Mouse (Mus musculus) midbrain, embryonic 12.5 days (tissue): Measurements from ENCODE around the gene Dgkb. TPM values are rescaled to one million over a fixed set of nuclear protein-coding genes. Genes with fewer than 3 reads are reported as not detected.

Source experiments
- ATAC-seq: fragments of 200-750 bp; cut with Nextera tagmentation; 2 replicates; pipeline ENCODE4 v1.8.0; 2017; ENCODE audit warnings: low read depth, moderate TSS enrichment, moderate library complexity; ENCODE audit not compliant: low FRiP score
- H3K27ac ChIP-seq: fragments of 300-500 bp; sonication (generic); replicated peaks from 2 replicates; pipeline ENCODE4 v1.5.1; 2016; ENCODE audit warnings: mild to moderate bottlenecking
- H3K27me3 ChIP-seq: fragments of 300-500 bp; sonication (generic); 2 replicates; pipeline ENCODE4 v1.6.1; 2016; ENCODE audit warnings: mild to moderate bottlenecking
- H3K36me3 ChIP-seq: fragments of 300-500 bp; sonication (generic); 2 replicates; pipeline ENCODE4 v1.6.1; 2016
- H3K4me1 ChIP-seq: fragments of 300-500 bp; sonication (generic); 2 replicates; pipeline ENCODE4 v1.6.1; 2016
- H3K4me2 ChIP-seq: fragments of 300-500 bp; sonication (generic); replicated peaks from 2 replicates; pipeline ENCODE4 v1.6.1; 2016; ENCODE audit warnings: mild to moderate bottlenecking, moderate library complexity
- H3K4me3 ChIP-seq: fragments of 300-500 bp; sonication (generic); 2 replicates; pipeline ENCODE4 v1.5.1; 2016; ENCODE audit warnings: mild to moderate bottlenecking
- H3K9ac ChIP-seq: fragments of 300-500 bp; sonication (generic); replicated peaks from 2 replicates; pipeline ENCODE4 v1.6.1; 2016; ENCODE audit warnings: mild to moderate bottlenecking, moderate library complexity
- H3K9me3 ChIP-seq: fragments of 300-500 bp; sonication (generic); 2 replicates; pipeline ENCODE4 v1.6.1; 2016; ENCODE audit warnings: mild to moderate bottlenecking
- WGBS: fragments of 180-500 bp; shearing (Covaris S2); methylation state at CpG from one replicate; pipeline ENCODE4 v1.1.7; 2016; 5-methylcytosine and 5-hydroxymethylcytosine counted together
- polyA plus RNA-seq: library from polyadenylated mRNA; unstranded; fragments of >200 nt; fragmentation: Nextera tagmentation; extraction: Ambion mirVana; gene quantifications from 2 replicates; pipeline ENCODE4 v1.2.1, GENCODE M21; 2016

The Dgkb gene
- polyA plus RNA-seq, 1 experiment from 2014 or later: 1.3 TPM

- Histone ChIP-seq H3K4me1 (peaks cover 11% of the 10 kb centered on the region), H3K4me2 (0 out of 2 replicates have a peak overlapping the region, but pooled peaks have one; percentile 2), H3K36me3 (no peaks in the 10 kb centered on the region), H3K9me3 (no peaks in the 10 kb centered on the region), H3K4me3 (no peak overlapping the region), H3K27ac (0 out of 2 replicates have a peak overlapping the region, but pooled peaks have one; percentile 25), H3K27me3 (no peaks in the 10 kb centered on the region), H3K9ac (no peak overlapping the region)
- WGBS: 70% methylated on average over 3 of the region's 3 CpGs
- peak; percentile 39; the same call in 1 of the 2 replicates for ATAC-seq
Measured at GRCm38 (mm10) chr12:38304245-38304644, 486.7 kb downstream of the Dgkb start.

DNA sequence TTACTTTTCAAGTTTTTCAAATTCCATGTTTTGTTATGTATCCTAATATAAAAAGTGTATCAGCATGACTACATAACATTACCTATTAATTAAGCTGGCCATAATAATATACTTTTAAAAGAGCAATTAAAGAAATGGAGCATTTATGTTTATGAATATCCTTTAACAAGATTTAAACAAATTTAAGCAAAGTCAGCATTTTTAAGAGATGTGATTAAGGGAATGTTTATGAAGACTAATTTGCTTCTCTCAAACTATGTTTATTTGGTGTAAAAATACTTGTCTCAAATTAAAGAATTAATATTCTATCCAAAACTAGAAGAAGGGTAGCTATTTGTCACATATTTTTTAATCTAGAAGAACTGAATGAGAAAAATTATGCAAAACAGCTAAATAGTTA lies 492.4 kb downstream of the Dgkb start:
- Histone ChIP-seq H3K27me3 (no peaks in the 10 kb centered on the region), H3K27ac (no peak overlapping the region), H3K4me2 (no peak overlapping the region), H3K4me3 (no peak overlapping the region), H3K9me3 (no peaks in the 10 kb centered on the region), H3K36me3 (no peaks in the 10 kb centered on the region), H3K9ac (no peak overlapping the region), H3K4me1 (no peaks in the 10 kb centered on the region)
- ATAC-seq: no peak

GRCm38 (mm10) chr12:38327729-38328271 lies 510.3 kb downstream of the Dgkb start:
- Histone ChIP-seq H3K9ac (no peak overlapping the region), H3K27me3 (no peaks in the 10 kb centered on the region), H3K4me3 (no peak overlapping the region), H3K36me3 (no peaks in the 10 kb centered on the region), H3K27ac (no peak overlapping the region), H3K9me3 (no peaks in the 10 kb centered on the region), H3K4me2 (no peak overlapping the region), H3K4me1 (peaks cover 6% of the 10 kb centered on the region)
- ATAC-seq: no peak
- WGBS: 33% methylated on average over 1 of the region's 1 CpGs

GRCm38 (mm10) chr12:38328779-38329178 lies 511.3 kb downstream of the Dgkb start:
- H3K27ac ChIP-seq: no peak overlapping the region
- no peaks in the 10 kb centered on the region for H3K9me3 ChIP-seq
- no peak overlapping the region for H3K4me2 ChIP-seq
- peak; percentile 73 for ATAC-seq
- no peaks in the 10 kb centered on the region for H3K36me3 ChIP-seq
- H3K4me3 ChIP-seq: no peak overlapping the region
- peaks cover 6% of the 10 kb centered on the region for H3K4me1 ChIP-seq
- H3K27me3 ChIP-seq: no peaks in the 10 kb centered on the region
- H3K9ac ChIP-seq: no peak overlapping the region

GRCm38 (mm10) chr12:38342657-38343056 lies 525.1 kb downstream of the Dgkb start:
- H3K4me3 ChIP-seq: no peak overlapping the region

GRCm38 (mm10) chr12:38352481-38352880 lies 535.0 kb downstream of the Dgkb start:
- no peaks in the 10 kb centered on the region for H3K36me3 ChIP-seq
- no peak overlapping the region for H3K9ac ChIP-seq
- no peak overlapping the region for H3K27ac ChIP-seq
- H3K4me1 ChIP-seq: no peaks in the 10 kb centered on the region
- 85% methylated on average over 3 of the region's 3 CpGs for WGBS
- no peak for ATAC-seq
- H3K4me2 ChIP-seq: no peak overlapping the region
- no peak overlapping the region for H3K4me3 ChIP-seq
- H3K27me3 ChIP-seq: no peaks in the 10 kb centered on the region
- no peaks in the 10 kb centered on the region for H3K9me3 ChIP-seq

More at GRCm38 (mm10) chr12:38342657-38343056, 525.1 kb downstream of the Dgkb start:
- Histone ChIP-seq H3K9me3 (no peaks in the 10 kb centered on the region), H3K27me3 (no peaks in the 10 kb centered on the region), H3K4me2 (peak overlapping the region; percentile 11; the same call in 1 of the 2 replicates), H3K9ac (no peak overlapping the region), H3K4me1 (no peaks in the 10 kb centered on the region), H3K27ac (no peak overlapping the region), H3K36me3 (no peaks in the 10 kb centered on the region)
- 10% methylated on average over 6 of the region's 6 CpGs for WGBS
- ATAC-seq: peak; percentile 88

DNA sequence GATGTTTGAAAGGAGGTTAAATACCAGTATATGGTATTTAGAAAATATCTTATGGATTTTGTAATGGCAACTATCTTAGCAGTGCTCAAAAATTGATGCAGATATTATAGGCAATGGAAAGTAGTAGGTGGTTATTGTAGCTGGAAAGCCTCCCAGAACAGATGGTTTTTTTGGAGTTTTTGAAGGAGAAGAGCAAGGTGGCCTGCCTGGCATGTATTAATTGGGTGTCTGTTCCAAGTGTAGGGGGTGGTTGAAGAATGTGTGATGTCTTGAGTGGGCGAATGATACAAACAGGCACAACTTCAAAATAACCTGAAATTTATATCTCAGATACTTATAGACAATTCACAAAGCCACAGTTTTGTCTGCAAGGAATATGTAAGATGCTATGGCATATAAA lies 538.9 kb downstream of the Dgkb start:
- Histone ChIP-seq H3K4me3 (no peak overlapping the region), H3K27ac (no peak overlapping the region), H3K4me2 (no peak overlapping the region), H3K9me3 (no peaks in the 10 kb centered on the region), H3K9ac (no peak overlapping the region), H3K36me3 (no peaks in the 10 kb centered on the region), H3K27me3 (no peaks in the 10 kb centered on the region), H3K4me1 (no peaks in the 10 kb centered on the region)
- WGBS: 94% methylated on average over 1 of the region's 1 CpGs
- ATAC-seq: no peak

- Histone ChIP-seq H3K27ac (no peak overlapping the region), H3K9me3 (no peaks in the 10 kb centered on the region), H3K27me3 (no peaks in the 10 kb centered on the region), H3K4me3 (no peak overlapping the region), H3K4me2 (no peak overlapping the region), H3K36me3 (no peaks in the 10 kb centered on the region), H3K4me1 (no peaks in the 10 kb centered on the region), H3K9ac (no peak overlapping the region)
- ATAC-seq: no peak
- WGBS: 87% methylated on average over 4 of the region's 4 CpGs
Measured at GRCm38 (mm10) chr12:38361491-38361890, 544.0 kb downstream of the Dgkb start.

DNA sequence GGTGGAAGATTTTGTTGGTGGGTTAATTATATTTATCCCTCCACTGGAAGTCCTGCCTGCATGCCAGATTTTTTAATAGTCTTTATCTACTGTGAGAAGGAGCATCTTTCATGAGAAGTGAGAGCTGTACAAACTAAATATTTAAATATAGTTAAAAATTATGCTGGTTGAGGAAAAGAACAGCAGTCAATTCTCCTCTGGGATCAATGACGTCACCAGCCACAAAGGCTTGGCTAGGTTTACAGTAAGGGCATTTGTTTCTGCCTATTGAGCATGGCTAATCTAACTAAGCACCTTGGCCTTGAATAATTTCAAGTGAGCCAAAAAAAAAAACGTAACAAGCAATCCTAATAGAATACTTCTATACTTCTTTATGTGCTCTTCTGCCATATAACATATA lies 554.1 kb downstream of the Dgkb start:
- no peak overlapping the region for H3K27ac ChIP-seq
- ATAC-seq: no peak
- H3K36me3 ChIP-seq: no peaks in the 10 kb centered on the region
- H3K4me2 ChIP-seq: no peak overlapping the region
- no peak overlapping the region for H3K4me3 ChIP-seq
- H3K4me1 ChIP-seq: no peaks in the 10 kb centered on the region
- H3K27me3 ChIP-seq: no peaks in the 10 kb centered on the region
- 80% methylated on average over 2 of the region's 2 CpGs for WGBS
- no peak overlapping the region for H3K9ac ChIP-seq
- H3K9me3 ChIP-seq: no peaks in the 10 kb centered on the region

DNA sequence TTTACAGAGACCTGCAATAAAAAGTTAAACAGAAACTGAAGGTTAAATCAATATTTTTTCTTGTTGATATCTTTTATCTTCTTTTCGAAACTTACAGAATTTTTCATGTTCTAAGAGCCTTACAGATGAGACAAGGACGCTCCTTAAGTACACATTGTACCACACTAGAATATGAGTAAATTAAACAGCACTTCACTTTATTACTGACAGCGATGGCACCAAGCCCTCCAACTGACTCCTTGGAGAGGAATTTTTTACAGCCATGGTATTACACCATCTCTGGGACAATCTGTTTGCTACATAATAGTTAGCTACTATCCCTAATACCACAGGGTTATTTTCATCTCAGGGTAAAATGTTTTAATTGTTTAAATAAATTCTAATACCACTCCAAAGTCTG lies 556.6 kb downstream of the Dgkb start:
- WGBS: 81% methylated on average over 3 of the region's 3 CpGs
- H3K27ac ChIP-seq: no peak overlapping the region
- no peak overlapping the region for H3K4me2 ChIP-seq
- H3K9me3 ChIP-seq: no peaks in the 10 kb centered on the region
- H3K4me3 ChIP-seq: no peak overlapping the region
- ATAC-seq: no peak
- H3K36me3 ChIP-seq: no peaks in the 10 kb centered on the region
- H3K4me1 ChIP-seq: no peaks in the 10 kb centered on the region
- H3K9ac ChIP-seq: no peak overlapping the region
- H3K27me3 ChIP-seq: no peaks in the 10 kb centered on the region

DNA sequence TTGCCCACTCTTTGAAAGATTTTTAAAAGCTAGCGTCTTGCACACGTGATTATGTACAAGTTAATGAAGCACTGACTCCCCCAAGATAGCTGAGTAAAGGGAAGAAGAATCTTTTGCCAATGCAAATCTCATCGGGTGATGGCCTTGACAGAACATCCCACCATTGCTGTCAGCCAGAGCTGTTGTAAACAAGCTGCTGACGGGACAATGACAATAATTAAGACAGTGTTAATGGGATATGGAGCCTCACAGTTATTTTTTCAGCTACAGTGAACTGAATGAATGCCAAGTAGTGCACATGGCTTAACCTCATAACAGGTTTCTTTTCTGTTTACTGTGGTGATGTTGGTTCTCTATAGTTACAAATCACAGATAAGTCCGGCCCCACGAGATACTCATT lies 568.4 kb downstream of the Dgkb start:
- no peak overlapping the region for H3K4me3 ChIP-seq
- 84% methylated on average over 6 of the region's 6 CpGs for WGBS
- no peak overlapping the region for H3K27ac ChIP-seq
- no peaks in the 10 kb centered on the region for H3K36me3 ChIP-seq
- no peak overlapping the region for H3K4me2 ChIP-seq
- H3K9me3 ChIP-seq: no peaks in the 10 kb centered on the region
- no peaks in the 10 kb centered on the region for H3K27me3 ChIP-seq
- no peak for ATAC-seq
- no peak overlapping the region for H3K9ac ChIP-seq
- no peaks in the 10 kb centered on the region for H3K4me1 ChIP-seq

- Histone ChIP-seq H3K27me3 (no peaks in the 10 kb centered on the region), H3K27ac (no peak overlapping the region), H3K4me3 (no peak overlapping the region), H3K4me2 (no peak overlapping the region), H3K9me3 (no peaks in the 10 kb centered on the region), H3K36me3 (no peaks in the 10 kb centered on the region), H3K4me1 (no peaks in the 10 kb centered on the region), H3K9ac (no peak overlapping the region)
- ATAC-seq: no peak
- 86% methylated on average over 1 of the region's 1 CpGs for WGBS
Measured at GRCm38 (mm10) chr12:38386991-38387390, 569.5 kb downstream of the Dgkb start.

- no peaks in the 10 kb centered on the region for H3K36me3 ChIP-seq
- ATAC-seq: no peak
- whole genome bisulfite sequencing: 89% methylated on average over 2 of the region's 2 CpGs
- H3K27me3 ChIP-seq: no peaks in the 10 kb centered on the region
- no peaks in the 10 kb centered on the region for H3K9me3 ChIP-seq
- H3K4me2 ChIP-seq: no peak overlapping the region
- no peak overlapping the region for H3K4me3 ChIP-seq
- no peak overlapping the region for H3K9ac ChIP-seq
- H3K27ac ChIP-seq: no peak overlapping the region
- no peaks in the 10 kb centered on the region for H3K4me1 ChIP-seq
Measured at GRCm38 (mm10) chr12:38387654-38388053, 570.1 kb downstream of the Dgkb start.
